Mouse (Mus musculus) ES-Bruce4 (cell line): ENCODE results near the gene Gp1ba.

Experiments
- CTCF ChIP-seq: IDR thresholded peaks from one replicate; pipeline ENCODE4 v1.8.1; 2011; ENCODE audit warnings: low read depth, low read length
- EP300 ChIP-seq: IDR thresholded peaks from 2 replicates; pipeline ENCODE4 v1.6.1; 2011; ENCODE audit warnings: low read depth, low read length; ENCODE audit not compliant: insufficient read depth
- POLR2A ChIP-seq: IDR thresholded peaks from one replicate; pipeline ENCODE4 v1.8.1; 2011; ENCODE audit warnings: low read length; ENCODE audit not compliant: insufficient read depth

- TF ChIP-seq CTCF: no peak
- TF ChIP-seq POLR2A: no peak
- TF ChIP-seq EP300: no peak
These were observed 19.8 kb upstream of the Gp1ba start, which contains the start of gene Chrne for GRCm38 (mm10) chr11:70619101-70619500.
